Mouse (Mus musculus): ENCODE measurements around the gene Acly. TPM values are rescaled to one million over a fixed set of nuclear protein-coding genes. Genes with fewer than 3 reads are reported as not detected.
"Not testable (repeated sequence)": the region's sequence is repeated elsewhere in the genome, so short reads cannot be mapped to it uniquely, and the experiment has no call there.

Acly gene
- polyA plus RNA-seq, 1 experiment from 2014 or later, result 186 TPM

DNA sequence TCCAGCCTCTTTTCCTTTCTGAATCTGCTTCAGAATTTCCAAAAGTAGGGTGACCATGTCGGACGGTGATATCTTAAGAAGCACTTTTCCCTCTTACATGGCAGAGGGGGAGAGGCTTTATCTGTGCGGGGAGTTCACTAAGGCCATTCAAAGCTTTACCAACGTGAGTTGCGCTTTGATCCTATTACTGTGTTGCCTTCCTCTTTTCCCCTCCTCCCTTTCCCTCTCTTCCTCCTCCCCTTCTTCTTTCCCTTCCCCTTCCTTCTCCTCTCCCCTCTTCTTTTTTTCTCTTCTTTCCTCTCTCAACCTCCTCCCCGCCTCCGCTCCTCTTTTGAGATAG is 17.9 kb upstream of the Acly start:
- Histone ChIP-seq H3K4me2 (peak overlapping the region; percentile 58), H3K27me3 (no peaks in the 10 kb centered on the region), H3K4me3 (replicated peaks) (peak overlapping the region; percentile 43), H3K9me3 (no peaks in the 10 kb centered on the region), H3K27ac (0 out of 2 replicates have a peak overlapping the region, but pooled peaks have one; percentile 12), H3K9ac (replicated peaks) (peak overlapping the region; percentile 53), H3K4me1 (replicated peaks) (peaks cover 12% of the 10 kb centered on the region; the same call in 1 of the 2 replicates), H3K36me3 (no peaks in the 10 kb centered on the region)
- peak; percentile 54; the same call in 1 of the 2 replicates for ATAC-seq (ENCODE audit: insufficient number of reproducible peaks, insufficient read depth, low FRiP score, low TSS enrichment, low read depth)
- 30% methylated on average over 7 of the region's 7 CpGs for WGBS

DNA sequence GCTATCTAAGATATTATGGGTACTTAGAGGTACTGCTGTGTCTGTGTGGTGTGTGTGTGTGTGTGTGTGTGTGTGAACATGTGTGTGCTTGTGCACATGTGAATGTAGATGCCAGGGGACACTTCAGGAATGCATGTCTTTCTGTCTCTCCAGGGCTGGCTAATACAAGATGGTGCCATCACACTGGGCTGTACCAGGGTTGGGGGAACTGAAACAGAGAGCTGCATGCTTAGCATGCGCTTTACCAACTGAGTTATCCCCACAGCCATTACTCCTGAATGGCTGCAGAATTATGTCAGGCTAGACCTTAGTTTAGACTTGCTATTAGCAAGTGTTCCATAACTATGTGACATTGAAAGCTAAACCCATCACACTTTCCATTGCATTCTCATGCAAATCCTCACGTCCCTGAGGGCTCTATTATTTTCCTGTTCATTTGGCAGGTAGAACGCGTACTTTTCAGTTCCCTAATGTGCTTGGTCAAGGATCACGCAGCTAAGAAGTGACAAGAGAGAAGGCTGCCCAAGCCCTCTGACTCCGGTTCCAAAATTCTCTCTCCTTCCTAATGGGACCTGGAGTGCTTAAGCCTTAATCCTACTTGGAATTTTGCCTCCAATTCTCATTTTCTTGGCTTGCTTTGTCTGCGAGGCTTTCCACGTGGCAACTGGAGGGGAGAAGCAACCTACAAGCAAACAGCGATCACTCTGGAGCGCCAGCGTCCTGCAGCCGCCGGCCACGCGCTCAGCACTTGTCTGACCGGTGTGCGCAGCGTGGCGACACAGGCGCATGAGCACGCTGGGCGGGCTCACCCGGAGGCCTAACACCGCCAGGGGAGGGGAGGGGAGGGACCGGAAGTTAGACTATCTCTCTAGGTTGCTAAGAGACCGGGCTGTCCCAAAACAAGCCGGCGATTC is 17.3 kb upstream of the Acly start, which contains the start of gene Ttc25:
TSS of gene Ttc25 (plus strand) at position 776 of the 914 bp plus-strand sequence.
- peak; percentile 89 for ATAC-seq (ENCODE audit: insufficient number of reproducible peaks, insufficient read depth, low FRiP score, low TSS enrichment, low read depth)
- no peaks in the 10 kb centered on the region for H3K27me3 ChIP-seq
- peak within 1 kb of the TSS; percentile 58 for H3K4me2 ChIP-seq
- no peaks in the 10 kb centered on the region for H3K36me3 ChIP-seq
- H3K27ac ChIP-seq, result 0 out of 2 replicates have a peak within 1 kb of the TSS, but pooled peaks have one; percentile 12
- WGBS, result 5% methylated on average over 28 of the region's 28 CpGs
- H3K9me3 ChIP-seq, result no peaks in the 10 kb centered on the region
- H3K4me1 ChIP-seq (replicated peaks), result peaks cover 12% of the 10 kb centered on the region; the same call in 1 of the 2 replicates
- peak within 1 kb of the TSS; percentile 53 for H3K9ac ChIP-seq (replicated peaks)
- H3K4me3 ChIP-seq (replicated peaks), result peak within 1 kb of the TSS; percentile 43

DNA sequence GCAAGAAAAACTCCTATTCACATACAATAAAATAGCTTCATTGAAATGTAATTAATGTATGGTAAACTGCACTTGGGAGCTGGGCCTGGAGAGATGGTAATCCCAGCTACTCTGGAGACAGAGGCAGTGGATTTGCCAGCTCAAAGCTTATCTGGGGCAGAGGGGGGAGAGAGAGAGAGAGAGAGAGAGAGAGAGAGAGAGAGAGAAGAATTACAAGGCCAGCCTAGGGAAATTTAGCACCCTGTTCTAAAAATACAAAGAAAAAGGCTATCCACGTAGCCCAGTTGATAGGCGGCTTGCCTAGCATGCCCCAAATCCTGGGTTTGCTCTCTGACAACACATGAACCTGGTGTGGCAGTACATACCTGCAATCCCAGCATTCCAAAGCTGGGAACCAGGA is 13.8 kb upstream of the Acly start:
- Histone ChIP-seq H3K4me2 (no peak overlapping the region), H3K36me3 (no peaks in the 10 kb centered on the region), H3K4me3 (replicated peaks) (no peak overlapping the region), H3K27ac (no peak overlapping the region), H3K9ac (replicated peaks) (no peak overlapping the region), H3K4me1 (replicated peaks) (peaks cover 12% of the 10 kb centered on the region; the same call in 1 of the 2 replicates), H3K9me3 (no peaks in the 10 kb centered on the region), H3K27me3 (no peaks in the 10 kb centered on the region)
- ATAC-seq (ENCODE audit: insufficient number of reproducible peaks, insufficient read depth, low FRiP score, low TSS enrichment, low read depth), result no peak
- 88% methylated on average over 2 of the region's 2 CpGs for WGBS

DNA sequence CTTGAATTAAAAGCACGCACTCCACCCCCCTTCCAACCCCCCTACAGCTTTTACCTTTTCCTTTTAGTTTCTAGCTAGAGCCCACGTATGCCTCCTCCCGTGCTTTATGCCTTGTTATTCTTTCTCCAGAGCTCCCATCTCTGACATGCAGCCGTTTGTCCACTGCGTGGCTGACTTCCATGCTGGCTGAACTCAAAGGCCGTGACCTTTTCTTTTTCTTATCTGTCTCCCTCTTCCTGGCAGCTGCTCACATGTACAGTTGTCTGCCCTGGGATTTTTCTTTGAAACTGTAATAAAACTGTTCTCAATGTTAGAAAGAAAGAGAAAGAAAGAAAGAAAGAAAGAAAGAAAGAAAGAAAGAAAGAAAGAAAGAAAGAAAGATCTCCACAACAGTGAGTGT is 13.2 kb upstream of the Acly start:
- no peak overlapping the region for H3K4me3 ChIP-seq (replicated peaks)
- no peak overlapping the region for H3K4me2 ChIP-seq
- H3K36me3 ChIP-seq, result no peaks in the 10 kb centered on the region
- no peak for ATAC-seq (ENCODE audit: insufficient number of reproducible peaks, insufficient read depth, low FRiP score, low TSS enrichment, low read depth)
- H3K27ac ChIP-seq, result no peak overlapping the region
- no peaks in the 10 kb centered on the region for H3K9me3 ChIP-seq
- peaks cover 11% of the 10 kb centered on the region; the same call in 1 of the 2 replicates for H3K4me1 ChIP-seq (replicated peaks)
- no peak overlapping the region for H3K9ac ChIP-seq (replicated peaks)
- H3K27me3 ChIP-seq, result no peaks in the 10 kb centered on the region
- WGBS, result 56% methylated on average over 6 of the region's 6 CpGs

DNA sequence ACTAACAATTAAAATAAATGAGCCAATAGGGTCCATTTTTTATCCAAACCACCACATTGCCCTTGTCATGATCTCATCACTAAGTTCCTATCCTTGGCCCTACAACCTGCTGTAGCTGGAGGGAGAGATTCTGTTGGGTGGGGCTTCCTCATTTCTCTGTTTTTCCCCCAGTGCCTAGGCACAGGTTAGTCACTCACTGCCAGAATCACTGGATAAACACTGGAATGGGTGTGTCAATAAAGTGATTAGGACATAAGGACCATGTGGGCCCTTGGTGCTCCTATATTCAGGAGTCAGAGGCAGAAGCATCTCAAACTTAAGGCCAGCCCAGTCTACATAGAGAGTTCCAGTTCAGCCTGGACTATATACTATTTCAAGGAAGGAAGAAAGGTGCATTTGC is 8.7 kb upstream of the Acly start:
- ATAC-seq (ENCODE audit: insufficient number of reproducible peaks, insufficient read depth, low FRiP score, low TSS enrichment, low read depth), result no peak
- no peaks in the 10 kb centered on the region for H3K27me3 ChIP-seq
- no peaks in the 10 kb centered on the region for H3K36me3 ChIP-seq
- H3K27ac ChIP-seq, result no peak overlapping the region
- H3K4me1 ChIP-seq (replicated peaks), result no peaks in the 10 kb centered on the region
- H3K9me3 ChIP-seq, result no peaks in the 10 kb centered on the region
- H3K4me3 ChIP-seq (replicated peaks), result no peak overlapping the region
- no peak overlapping the region for H3K9ac ChIP-seq (replicated peaks)
- H3K4me2 ChIP-seq, result no peak overlapping the region

DNA sequence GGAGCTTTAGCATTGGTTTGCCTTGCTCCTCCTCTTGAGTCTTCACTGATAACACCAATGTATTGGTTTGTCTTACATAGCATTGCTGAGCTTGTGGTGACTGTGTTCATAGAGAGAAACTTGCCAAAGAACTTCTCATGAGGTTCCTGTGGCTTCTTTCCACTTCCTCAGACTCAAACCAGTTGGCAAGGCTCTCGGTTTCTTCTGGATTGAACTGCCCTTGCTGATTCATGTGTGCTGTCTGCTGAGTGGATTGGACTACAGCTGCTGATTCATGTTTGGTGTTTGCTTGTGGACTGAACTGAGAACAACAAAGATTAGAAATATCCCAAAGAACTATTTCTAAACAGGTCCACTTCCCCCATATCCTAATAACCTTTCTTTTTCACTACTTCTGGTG is 8.2 kb upstream of the Acly start:
- no peak overlapping the region for H3K4me3 ChIP-seq (replicated peaks)
- no peaks in the 10 kb centered on the region for H3K27me3 ChIP-seq
- H3K9ac ChIP-seq (replicated peaks), result no peak overlapping the region
- H3K4me1 ChIP-seq (replicated peaks), result no peaks in the 10 kb centered on the region
- H3K27ac ChIP-seq, result no peak overlapping the region
- WGBS, result 89% methylated on average over 1 of the region's 1 CpGs
- no peak for ATAC-seq (ENCODE audit: insufficient number of reproducible peaks, insufficient read depth, low FRiP score, low TSS enrichment, low read depth)
- no peak overlapping the region for H3K4me2 ChIP-seq
- H3K36me3 ChIP-seq, result no peaks in the 10 kb centered on the region
- no peaks in the 10 kb centered on the region for H3K9me3 ChIP-seq

DNA sequence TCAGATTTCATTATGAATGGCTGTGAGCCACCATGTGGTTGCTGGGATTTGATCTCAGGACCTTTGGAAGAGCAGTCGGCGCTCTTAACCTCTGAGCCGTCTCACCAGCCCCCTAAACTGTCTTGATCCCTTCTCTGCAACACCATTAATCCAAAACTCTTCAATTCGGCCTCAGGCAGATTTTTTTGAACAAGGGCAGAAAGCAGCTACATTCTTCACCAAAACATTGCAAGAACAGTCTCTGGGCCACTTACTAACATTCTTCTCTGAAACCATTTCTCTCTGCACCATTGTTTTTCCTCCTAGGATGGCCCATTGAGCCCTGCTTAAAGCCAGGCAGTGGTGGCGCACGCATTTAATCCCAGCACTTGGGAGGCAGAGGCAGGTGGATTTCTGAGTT is 7.0 kb upstream of the Acly start:
- H3K36me3 ChIP-seq; H3K27ac ChIP-seq; H3K9me3 ChIP-seq; H3K4me1 ChIP-seq (replicated peaks); H3K4me2 ChIP-seq; H3K9ac ChIP-seq (replicated peaks); H3K4me3 ChIP-seq (replicated peaks); ATAC-seq (ENCODE audit: insufficient number of reproducible peaks, insufficient read depth, low FRiP score, low TSS enrichment, low read depth); H3K27me3 ChIP-seq: not testable (repeated sequence)
- 83% methylated on average over 6 of the region's 6 CpGs for WGBS

DNA sequence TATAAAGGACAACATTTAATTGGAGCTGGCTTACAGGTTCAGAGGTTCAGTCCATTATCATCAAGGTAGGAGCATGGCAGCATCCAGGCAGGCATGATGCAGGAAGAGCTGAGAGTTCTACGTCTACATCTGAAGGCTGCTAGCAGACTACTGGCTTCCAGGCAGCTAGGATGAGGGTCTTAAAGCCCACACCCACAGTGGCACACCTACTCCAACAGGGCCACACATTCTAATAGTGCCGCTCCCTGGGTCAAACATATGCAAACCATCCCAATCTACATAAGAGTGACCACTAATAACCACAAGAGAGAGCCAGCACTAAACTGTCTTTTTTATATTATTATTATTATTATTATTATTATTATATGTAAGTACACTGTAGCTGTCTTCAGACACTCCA is 6.6 kb upstream of the Acly start:
- not testable (repeated sequence) for H3K27me3 ChIP-seq; H3K9ac ChIP-seq (replicated peaks); H3K4me1 ChIP-seq (replicated peaks); H3K9me3 ChIP-seq; H3K27ac ChIP-seq; H3K36me3 ChIP-seq; H3K4me3 ChIP-seq (replicated peaks); ATAC-seq (ENCODE audit: insufficient number of reproducible peaks, insufficient read depth, low FRiP score, low TSS enrichment, low read depth); H3K4me2 ChIP-seq
- 86% methylated on average over 2 of the region's 2 CpGs for WGBS

DNA sequence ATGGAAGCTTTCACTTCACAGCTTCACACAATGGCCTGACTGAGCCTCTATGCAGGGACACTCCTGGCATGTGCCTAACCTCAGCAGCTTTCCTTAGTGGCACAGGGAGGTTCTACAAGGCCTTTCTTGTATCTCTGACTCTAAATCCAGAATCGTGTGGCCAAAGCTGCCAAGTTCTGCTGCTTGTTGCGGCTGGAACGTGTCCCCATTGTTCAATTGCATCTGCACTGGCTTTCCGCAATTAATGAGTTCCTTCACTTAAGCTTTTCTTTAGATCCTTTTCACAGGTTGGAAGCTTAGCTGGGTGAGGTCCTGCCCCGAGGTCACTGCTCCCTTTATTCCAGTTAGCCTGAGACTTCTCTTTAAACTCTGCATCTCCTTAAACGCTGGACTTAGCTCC is 6.1 kb upstream of the Acly start:
- 74% methylated on average over 6 of the region's 6 CpGs for whole genome bisulfite sequencing
- Histone ChIP-seq H3K27me3 (no peaks in the 10 kb centered on the region), H3K4me2 (no peak overlapping the region), H3K27ac (no peak overlapping the region), H3K9me3 (no peaks in the 10 kb centered on the region), H3K36me3 (no peaks in the 10 kb centered on the region), H3K4me3 (replicated peaks) (no peak overlapping the region), H3K4me1 (replicated peaks) (no peaks in the 10 kb centered on the region), H3K9ac (replicated peaks) (no peak overlapping the region)
- ATAC-seq (ENCODE audit: insufficient number of reproducible peaks, insufficient read depth, low FRiP score, low TSS enrichment, low read depth), result no peak

DNA sequence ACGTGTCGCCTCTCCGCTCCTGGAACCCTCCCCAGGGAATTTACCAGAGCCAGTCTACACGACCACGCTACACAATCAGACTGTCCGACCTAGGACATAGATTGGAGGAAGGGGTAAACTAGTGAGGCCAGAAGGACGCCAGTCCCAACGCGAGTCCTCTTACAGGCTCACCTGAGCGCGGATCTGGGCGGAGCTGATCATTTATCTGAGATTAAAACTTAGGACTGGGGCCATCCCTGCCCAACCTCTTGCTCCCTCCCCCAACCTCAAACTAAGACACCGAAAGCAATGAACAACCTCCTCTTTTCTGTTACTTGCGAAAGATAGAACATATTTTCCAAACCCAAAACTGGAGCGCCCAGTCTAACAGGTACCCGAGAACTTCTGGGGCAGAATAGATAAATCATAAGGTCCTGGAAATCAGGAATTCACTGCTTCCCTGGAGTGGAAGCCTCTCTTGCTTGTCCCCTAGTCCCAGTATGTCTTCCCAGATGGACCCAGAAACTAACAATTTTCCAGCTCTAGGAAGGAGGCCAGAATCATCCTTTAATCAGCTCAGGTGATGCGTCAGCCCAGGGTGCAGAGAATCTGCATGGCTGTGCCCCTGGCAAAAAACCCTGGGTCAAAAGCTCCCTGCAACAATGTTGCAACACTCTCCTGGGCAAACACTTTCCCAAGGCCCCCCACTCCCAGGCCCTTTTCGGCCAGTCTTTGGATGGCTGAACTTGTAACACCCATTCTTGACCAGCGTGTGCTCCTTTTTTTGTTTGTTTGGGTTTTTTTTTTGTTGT is 770 bp upstream of the Acly start:
- peak; percentile 34; the same call in 1 of the 2 replicates for ATAC-seq (ENCODE audit: insufficient number of reproducible peaks, insufficient read depth, low FRiP score, low TSS enrichment, low read depth)
- Histone ChIP-seq H3K27ac (peak overlapping the region; percentile 91), H3K36me3 (peaks cover 11% of the 10 kb centered on the region), H3K4me3 (replicated peaks) (peak overlapping the region; percentile 79), H3K4me1 (replicated peaks) (peaks cover 27% of the 10 kb centered on the region), H3K9me3 (no peaks in the 10 kb centered on the region), H3K27me3 (no peaks in the 10 kb centered on the region), H3K9ac (replicated peaks) (peak overlapping the region; percentile 66), H3K4me2 (peak overlapping the region; percentile 93)
- WGBS, result 22% methylated on average over 19 of the region's 19 CpGs

DNA sequence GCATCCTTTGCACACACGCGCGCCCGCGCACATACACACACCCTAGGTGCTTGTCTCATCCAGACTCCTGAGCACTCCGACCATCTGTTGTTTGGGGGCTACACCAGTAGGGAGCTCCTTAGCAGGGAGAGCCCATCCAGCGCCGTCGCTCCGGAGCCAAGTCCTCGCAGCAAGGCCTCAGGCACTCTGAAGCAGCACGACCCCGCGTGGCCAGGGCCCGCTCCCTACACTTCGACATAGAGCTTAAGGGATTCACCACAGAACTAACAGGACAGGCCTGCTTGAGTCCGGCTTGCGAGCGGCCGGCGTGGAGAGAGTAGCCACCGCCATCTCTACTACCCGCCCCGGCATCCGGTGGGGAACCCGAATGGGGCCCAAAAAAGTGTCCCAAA is 738 bp downstream of the Acly start:
- Histone ChIP-seq H3K9ac (replicated peaks) (peak overlapping the region; percentile 75), H3K27me3 (no peaks in the 10 kb centered on the region), H3K4me2 (peak overlapping the region; percentile 93), H3K4me3 (replicated peaks) (peak overlapping the region; percentile 79), H3K27ac (peak overlapping the region; percentile 91), H3K4me1 (replicated peaks) (peaks cover 27% of the 10 kb centered on the region), H3K9me3 (no peaks in the 10 kb centered on the region), H3K36me3 (peaks cover 26% of the 10 kb centered on the region)
- ATAC-seq (ENCODE audit: insufficient number of reproducible peaks, insufficient read depth, low FRiP score, low TSS enrichment, low read depth), result peak; percentile 16; the same call in 1 of the 2 replicates
- under 1% methylated on average over 26 of the region's 26 CpGs for WGBS
